Mouse (Mus musculus): ENCODE data around the gene H2afy2. TPM values are rescaled to one million over a fixed set of nuclear protein-coding genes. Genes with fewer than 3 reads are reported as not detected.
A peak's percentile ranks its signal among the peaks of the same experiment; 100 is the strongest.

Gene H2afy2
- polyA plus RNA-seq, 1 experiment from 2014 or later: 21.0 TPM

DNA sequence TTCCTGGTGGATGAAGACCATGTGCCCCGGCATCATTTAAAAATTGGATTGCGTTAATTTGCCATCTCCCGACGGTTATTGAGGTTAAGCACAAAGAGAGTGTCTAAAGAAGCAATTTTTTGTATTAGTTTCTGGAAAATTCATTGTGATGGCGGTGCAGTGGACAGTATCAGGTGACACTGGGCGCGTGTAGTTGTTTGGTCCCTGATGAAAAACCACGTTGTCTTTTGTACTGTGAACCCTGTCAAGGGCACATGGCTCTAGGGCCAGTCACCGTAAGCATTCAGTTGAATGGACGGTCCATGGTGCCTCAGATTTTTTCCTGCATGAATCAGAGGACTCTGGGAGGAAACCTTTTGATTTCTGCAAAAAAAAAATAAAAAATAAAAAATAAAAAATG is 467 bp upstream of the H2afy2 start:
- DNase-seq (ENCODE audit: low spot score): no peak

DNA sequence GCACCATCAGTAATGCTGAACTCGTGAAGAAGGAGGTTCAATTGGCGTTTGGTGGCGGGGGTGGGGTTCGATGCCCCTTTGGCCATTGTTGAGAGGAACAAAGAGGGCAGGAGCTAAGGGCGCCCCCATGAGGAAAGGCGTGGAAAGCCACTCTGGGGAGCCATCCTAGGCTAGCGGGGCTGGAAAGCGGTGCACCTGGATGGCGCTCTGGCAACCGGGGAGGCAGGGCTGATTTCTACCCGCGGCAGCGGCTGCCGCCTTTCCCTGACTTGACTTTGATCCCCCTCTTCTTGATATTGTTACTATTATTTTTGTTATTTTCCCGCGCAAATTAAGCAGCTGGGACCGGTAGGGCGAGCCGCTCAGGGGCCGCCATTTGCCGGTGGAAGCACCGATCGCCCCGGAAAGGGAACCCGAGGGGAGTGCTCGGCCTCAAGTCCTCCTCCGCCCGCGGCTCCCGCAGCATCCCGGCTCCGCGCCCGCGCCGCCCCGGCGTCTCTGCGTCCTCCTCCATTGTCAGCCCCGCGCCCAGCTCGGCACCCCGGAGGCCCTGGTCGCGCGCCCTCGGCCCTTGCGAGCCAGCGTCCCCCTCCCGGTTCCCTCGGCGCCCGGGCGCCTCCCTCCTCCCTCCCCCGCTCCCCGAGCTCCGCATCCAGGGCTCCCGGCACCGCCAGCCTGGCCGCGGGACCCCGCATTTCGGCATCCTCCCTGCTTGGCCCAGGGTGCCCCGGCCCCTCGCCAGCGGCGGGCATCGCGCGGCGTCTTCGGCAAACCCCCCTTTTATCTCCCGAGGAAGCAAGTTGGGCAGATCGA is 942 bp downstream of the H2afy2 start:
- DNase-seq (ENCODE audit: low spot score): peak; percentile 8

DNA sequence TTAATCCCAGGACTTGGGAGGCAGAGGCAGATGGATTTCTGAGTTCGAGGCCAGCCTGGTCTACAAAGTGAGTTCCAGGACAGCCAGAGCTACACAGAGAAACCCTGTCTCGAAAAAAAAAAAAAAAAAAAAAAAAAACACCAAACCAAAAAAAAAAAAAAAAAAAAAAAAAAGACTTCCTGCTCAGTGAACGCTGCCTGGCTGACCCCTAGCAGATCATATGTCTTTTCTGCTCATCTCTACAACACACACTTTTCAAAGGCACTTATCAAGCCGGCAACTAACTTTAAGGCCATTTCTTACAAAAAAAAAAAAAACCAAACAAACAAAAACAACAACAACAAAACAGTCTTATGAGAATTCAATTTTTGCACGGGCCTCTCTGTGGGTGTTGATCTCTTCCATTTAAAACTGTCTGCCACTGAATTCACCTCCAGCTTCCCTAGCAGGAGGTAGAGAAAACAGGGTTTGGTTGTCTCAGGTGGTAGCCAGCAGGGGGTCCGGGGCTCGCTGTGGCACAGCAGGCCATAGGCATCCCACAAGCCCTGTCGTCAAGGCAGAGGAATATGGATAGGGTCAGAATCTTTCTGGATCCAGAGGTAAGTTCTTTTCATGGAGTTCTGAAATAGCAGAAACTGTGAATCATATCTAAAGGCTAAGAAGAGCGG is 2.4 kb downstream of the H2afy2 start:
- DNase-seq (ENCODE audit: low spot score): no peak

DNA sequence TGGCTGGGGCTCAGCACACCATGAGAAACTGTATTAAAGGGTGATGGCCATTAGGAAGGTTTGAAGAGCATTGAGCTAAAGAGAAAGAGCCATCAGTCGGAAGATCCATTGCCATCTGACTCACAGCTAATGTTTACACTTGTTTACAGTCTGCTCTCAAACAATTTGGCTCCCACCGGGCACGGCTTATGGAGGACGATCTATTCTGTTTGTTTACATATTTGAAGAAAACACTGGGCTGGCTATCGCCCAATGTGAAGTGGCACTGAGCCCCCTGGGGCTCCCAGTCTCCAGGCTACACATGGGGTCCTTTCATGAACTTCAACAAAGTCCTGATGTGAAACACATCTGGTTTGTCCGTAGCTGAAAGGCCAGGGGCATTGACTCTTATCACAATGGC is 17.1 kb downstream of the H2afy2 start:
- DNase-seq (ENCODE audit: low spot score): no peak

DNA sequence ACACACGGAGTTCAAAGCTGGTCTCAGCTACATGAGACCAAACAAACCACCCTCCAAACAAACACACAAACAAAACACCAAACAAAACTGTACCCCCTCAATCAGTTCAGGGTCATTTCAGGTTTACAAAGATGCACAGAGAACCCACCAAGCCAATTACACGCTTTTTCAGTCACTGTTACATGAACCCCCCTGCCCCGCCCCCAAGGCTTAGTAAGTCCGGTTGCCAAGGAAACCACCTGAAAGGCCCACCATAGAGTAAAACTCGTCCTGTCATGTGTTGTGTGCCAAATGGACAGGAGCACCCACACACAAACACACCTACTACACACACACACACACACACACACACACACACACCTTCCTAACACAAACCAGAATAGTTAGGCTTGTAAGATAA is 18.4 kb downstream of the H2afy2 start:
- no peak for DNase-seq (ENCODE audit: low spot score)

DNA sequence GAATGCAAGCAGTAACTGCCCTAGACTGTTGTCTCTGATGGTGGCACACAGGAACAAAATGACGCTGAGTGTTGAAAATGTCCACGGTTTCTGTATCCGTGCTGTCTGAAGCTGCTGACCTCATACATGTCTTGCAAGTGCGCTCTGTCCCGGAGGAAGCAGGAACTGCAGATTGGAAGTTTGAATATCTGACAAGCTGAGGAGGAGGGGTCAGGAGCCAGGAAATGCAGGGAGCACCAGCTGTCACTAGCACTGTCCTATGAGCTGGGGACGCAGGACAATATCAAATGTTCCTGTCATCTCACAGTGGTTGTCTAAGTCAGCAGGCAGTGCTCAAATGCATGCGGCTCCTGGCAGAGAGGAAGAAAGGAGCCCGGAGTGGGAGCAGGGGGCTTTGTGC is 19.3 kb downstream of the H2afy2 start:
- no peak for DNase-seq (ENCODE audit: low spot score)

DNA sequence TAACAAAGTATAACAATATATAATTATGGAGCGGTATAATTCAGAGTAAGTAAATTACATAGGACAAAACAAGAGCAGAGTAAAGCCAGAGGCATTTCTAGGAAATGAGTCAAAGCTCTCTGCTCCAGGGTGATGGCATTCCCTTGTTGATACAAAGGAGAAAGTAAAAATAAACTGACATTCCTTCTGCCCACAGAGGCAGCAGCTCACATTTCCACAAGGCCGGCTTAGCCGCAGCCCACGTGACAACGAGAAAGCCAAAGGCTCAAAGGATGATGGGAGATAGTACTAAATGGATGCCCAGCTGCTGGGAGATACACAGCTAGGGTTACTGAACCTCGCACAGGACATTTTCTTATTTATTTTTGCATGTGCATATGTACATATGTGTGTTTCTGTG is 24.1 kb downstream of the H2afy2 start:
- no peak for DNase-seq (ENCODE audit: low spot score)

DNA sequence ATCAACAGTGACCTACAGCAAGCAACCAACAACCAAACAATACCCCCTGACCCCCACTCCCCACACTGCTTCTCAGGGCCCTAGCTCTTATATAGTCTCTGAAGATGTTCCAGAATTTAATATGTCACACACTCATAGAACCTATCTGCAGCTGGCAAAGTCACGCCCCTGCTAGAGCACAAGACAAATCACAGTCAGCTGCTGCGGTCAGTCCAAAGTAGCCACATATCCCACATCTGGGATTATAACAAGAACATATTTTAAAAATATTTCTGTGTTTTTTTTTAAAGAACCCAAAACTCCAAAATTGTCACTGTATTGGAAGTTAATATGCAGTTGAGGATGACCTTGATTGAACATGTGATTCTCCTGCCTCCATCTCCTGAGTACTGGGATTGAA is 25.0 kb downstream of the H2afy2 start:
- no peak for DNase-seq (ENCODE audit: low spot score)

DNA sequence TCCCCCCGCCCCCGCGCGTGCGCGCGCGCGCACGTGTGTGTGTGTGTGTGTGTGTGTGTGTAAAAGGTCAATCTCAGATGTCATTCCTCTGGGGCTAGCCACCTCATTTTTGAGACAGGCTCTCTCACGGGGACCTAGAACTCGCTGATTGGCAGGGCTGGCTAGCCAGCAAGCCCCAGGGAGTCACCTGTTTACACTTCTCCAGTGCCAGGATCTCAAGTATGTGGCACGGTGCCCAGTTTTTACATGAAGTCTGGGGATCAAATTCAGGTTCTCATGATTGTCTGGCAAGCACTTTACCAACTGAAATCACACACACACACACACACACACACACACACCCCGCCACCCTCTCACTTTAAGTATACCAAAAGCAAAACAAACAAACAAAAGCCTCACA is 26.9 kb downstream of the H2afy2 start:
- no peak for DNase-seq (ENCODE audit: low spot score)

DNA sequence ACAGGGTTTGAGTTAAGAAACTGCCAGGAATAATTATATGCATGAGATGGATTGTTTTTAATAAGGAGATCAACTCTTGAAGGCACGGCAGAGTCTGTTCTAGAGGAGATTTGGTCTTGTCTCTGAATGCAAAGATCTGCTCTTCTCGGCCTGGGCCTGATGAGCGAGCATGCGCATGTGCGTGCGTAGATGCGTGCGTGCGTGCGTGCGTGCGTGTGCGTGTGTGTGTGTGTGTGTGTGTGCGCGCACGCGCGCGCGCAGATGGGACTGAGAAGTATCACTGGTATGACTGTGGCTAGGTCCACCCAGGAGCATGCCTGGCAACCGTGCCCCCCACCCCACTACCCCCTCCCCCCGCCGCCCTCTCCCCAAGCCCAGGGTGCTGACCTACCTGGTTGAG is 30.9 kb downstream of the H2afy2 start:
- no peak for DNase-seq (ENCODE audit: low spot score)

DNA sequence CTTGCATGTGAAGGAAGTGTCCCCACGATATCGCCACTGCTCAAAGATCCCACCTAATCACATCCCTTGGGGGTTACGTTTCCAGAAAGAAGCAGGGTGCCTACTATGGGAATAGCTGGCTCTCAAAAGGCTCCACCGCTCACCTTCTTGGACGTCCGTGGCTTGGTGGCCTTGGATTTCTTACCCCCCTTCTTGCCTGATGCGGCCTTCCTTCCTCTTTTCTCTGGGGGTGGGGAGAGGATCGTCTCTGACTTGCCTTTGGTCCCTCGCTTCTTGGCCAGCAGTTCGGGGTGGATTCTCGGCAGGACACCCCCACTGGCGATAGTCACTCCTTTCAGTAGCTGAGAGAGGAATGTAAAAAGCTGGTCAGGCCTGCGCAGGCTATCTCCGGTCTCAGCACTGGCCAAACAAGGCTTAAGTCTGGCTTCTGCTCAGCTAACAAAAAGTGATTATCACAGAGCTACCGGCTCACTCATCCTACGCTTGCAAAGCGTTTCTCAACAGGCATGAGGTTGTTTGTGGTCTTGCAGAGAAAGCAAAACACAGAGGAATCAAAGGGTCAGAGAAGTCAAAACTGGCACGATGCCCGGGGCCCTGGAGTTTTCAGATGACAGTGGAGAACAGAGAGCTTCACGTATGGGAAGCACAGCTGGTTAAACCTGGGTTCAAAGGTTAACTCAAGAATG is 32.3 kb downstream of the H2afy2 start:
- no peak for DNase-seq (ENCODE audit: low spot score)

DNA sequence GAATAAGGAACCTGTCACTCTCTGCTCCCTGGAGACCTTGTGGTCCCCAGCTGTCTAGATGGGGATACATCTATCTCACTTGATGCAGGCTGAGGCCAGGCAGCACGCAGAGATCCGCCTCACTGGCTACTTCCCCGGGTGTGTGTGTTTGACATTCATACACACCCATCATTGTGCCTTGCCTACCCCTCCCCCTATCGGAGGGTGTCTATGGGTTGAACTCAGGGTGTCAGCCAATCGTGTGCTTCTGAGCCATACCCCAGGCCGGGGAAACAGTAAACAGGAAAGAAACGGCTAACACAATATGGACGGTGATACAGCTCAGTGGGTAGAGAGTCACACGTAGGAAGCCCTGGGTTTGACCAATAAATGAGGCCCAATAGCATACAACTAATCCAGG is 33.9 kb downstream of the H2afy2 start:
- DNase-seq (ENCODE audit: low spot score): no peak

DNA sequence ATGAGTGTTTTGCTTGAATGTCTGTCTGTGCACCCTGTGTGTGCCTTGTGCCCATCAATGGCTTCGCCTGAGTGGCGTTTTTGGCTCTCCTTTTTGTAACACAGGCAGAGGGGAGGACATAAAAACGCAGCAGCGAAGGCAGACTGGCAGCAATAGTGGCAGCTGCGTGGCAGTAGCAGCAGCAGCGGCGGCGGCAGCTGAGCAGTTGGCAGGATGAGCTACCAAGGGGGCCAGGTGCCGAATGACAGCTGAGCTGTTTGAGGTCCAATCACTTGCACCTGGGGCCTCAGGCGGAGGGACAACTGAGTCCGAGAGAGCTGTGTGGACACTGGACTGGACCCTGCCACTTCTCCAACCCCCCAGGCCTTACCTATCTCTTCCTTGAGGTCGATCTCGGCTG is 36.6 kb downstream of the H2afy2 start:
- DNase-seq (ENCODE audit: low spot score): no peak

DNA sequence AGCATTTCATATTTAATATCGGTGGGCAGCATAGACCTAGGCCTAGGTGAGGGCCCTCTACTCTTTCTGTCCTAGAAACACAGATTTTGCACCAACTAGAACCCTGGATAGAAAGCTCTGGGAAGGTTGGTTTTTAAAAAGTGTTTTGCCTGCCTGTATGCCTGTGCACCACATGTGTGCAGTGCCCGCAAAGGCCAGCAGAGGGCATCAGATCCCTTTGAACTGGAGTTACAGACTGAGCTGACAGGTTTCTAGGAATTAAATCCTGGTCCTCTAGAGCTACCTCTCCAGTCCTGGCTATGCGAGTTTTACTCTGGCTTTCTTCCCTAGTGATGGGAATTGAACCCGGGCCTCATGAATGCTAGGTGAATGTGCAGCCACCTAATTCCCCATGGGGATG is 38.8 kb downstream of the H2afy2 start:
- no peak for DNase-seq (ENCODE audit: low spot score)

DNA sequence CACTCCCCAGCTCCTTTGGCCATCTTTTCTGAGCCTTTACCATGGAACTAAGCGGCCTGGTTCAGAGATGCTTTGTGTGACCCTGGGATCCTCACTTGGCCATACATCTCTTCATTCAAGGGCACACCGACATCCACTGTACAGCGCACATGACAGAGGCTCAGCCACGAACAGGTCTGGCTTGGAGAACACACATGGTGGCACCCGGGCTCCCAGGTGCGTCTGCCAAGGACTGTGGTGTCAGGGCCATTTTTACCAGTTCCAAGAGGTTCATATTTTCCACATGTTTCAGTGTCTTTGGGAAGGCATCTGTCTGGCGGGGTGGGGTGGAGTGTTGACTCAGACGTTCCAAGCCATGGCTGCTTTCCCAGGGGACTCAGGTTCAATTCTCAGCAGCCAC is 41.6 kb downstream of the H2afy2 start:
- DNase-seq (ENCODE audit: low spot score): no peak

DNA sequence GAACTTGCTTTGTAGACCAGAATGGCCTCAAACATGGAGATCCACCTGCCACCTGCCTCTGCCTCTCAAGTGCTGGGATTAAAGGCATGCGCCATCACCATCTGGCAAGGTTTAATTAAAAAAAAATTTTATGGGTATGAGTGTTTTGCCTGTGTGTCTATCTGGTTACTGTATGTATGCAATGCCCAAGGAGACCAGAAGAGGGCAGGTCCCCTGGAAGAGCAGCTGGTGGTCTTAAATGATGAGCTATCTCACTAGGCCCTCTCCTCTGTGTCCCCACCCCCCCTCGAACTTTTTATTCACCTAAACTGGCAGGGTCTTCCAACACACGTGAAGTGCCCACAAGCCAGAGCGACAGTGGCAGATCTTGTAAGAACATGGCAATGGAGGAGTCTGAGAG is 42.1 kb downstream of the H2afy2 start:
- DNase-seq (ENCODE audit: low spot score): no peak

DNA sequence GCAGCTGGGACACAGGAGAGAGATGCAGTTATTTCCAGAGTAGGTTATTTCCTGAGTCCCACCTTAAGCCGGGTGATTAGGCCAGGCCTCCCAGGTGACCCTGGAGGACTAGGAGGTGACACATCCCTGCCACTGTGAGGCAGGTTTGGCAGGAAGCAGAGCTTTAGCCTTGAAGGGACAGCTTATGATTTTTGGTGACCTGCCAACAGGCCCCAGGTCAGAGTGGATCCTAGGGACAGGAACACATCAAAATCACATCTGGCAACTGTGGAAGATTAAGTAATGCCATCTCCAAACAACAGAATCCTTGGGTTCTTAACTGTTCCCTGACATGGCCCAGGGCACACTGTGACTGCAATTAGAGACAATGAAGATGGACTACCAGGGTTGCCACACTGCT is 42.6 kb downstream of the H2afy2 start:
- no peak for DNase-seq (ENCODE audit: low spot score)

DNA sequence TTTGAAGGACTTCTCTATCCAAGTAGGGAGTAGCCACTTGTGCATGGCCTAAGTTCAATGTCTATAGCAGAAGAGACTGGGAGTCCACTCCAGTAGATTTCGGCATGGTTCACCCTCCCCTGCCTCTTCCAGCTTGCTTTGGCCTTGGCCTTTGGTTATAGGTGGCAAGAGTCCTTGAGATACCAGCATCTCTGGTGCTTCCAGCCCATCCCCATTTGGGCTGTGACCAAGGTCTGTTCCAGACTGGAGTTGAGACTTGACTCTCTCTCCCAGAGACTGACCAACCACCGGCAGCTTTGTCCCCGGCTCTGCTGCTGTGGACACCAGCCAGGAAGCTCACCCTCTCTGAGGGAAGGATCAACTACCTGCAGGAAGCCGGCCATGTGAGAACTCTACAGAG is 45.8 kb downstream of the H2afy2 start:
- no peak for DNase-seq (ENCODE audit: low spot score)

DNA sequence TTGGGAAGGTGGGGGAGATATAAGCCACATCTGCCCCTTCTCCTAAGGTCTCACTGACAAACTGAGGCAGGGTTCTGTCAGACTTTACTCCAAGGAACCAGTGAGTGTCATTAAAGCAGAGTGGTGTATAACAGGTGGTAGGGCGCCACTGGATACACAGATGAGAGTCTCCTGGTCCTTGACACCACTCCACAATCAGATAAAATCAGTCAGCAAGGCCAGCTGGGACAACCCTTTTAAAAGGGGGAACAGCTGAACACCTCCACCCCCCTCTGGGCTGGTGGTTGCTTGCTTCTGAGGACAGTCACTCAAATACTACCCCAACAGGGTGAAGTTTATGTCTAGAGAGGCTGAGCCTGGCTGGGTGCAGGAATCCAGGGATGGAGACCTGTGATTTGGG is 46.4 kb downstream of the H2afy2 start:
- DNase-seq (ENCODE audit: low spot score): no peak

DNA sequence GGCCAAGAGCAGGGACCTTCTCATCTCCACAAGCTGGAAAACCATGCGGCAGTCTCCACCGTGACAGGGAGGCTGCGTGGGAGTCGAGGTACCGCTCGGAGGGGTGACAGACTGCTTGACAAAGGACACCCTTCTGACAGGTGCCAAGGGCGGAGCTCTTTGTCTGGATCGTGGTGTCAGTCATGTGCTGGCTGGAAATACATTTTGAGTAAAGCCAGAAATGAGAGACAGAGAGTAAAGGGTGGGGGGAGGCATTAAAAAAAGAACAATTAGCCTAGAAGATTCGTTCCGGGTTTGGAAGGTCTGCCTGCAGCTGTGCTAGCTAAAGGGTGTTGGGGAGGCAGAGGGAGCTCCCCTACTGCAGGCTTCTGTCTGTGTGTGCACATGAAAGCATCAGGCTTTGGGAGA is 47.3 kb downstream of the H2afy2 start:
- DNase-seq (ENCODE audit: low spot score): no peak

DNA sequence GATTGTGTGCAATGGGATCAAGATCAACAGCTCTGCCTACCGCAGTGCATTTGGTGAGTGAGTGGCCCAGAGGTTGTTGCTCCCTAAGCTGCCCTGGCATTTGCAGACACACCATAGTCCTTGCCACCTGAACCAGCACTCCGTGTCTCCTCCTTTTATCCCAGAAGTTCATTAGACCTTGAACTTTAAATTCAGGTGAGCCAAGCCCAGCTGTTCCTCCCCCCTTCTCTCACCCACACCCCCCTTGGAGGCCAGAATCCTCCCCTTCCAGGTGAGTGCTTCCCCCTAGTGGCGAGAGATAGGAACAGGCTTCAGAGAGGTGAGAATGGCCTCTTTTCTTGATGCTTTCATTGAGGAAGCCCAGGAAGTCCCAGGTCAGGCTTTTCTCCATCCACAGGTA is 49.6 kb downstream of the H2afy2 start:
- peak; percentile 60 for DNase-seq (ENCODE audit: low spot score)

DNA sequence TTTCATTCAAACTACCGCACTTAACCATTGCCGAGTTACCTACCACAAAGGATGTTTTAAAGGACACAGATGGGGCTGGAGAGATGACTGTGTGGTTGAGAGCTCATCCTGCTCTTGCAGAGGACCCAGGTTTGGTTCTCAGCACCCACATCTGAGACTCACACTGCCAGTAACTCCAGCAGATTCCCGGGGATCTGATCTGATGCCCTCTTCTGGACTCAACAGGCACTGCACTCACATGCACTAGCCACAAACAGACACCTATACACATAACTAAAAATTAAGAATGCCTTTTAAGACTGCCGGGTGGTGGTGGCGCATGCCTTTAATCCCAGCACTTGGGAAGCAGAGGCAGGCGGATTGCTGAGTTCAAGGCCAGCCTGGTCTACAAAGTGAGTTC is 53.8 kb downstream of the H2afy2 start:
- no peak for DNase-seq (ENCODE audit: low spot score)

DNA sequence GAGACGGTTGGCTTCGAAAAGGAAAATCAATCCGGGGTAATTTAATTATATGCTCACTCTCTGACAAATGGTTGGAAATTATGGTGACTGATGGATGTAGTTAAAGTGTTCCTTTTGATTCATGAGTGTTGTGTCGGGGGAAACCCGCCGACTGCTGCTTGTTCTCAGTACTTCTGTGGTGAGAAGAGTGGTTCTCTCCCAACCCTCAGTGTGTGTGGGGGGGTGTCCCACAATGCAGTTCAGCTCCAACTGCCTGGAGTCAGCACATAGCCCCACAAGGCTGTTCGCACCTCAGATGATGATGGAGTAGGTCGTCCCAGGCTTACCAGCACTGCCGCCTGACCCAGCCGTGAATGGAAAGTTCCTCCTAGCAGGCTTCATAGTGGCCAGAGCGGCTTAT is 54.8 kb downstream of the H2afy2 start:
- DNase-seq (ENCODE audit: low spot score): no peak

All from thymus, postnatal 0 days (tissue).